Mouse (Mus musculus) lung, postnatal 0 days (tissue): ENCODE measurements around the gene Sspo. TPM values are rescaled to one million over a fixed set of nuclear protein-coding genes. Genes with fewer than 3 reads are reported as not detected.

ENCODE experiments used
- ATAC-seq: fragments of 200-750 bp; cut with Nextera tagmentation; 2 replicates; pipeline ENCODE4 v1.8.0; 2017; ENCODE audit warnings: moderate library complexity
- DNase-seq: peaks from one replicate; pipeline ENCODE4 v3.0.0-alpha.2; 2016; ENCODE audit warnings: low spot score
- H3K27ac ChIP-seq: fragments of 300-500 bp; sonication (generic); 2 replicates; pipeline ENCODE4 v1.5.1; 2014; ENCODE audit warnings: antibody characterized with exemption, mild to moderate bottlenecking, low read length, mixed read lengths
- H3K27me3 ChIP-seq: fragments of 300-500 bp; sonication (generic); replicated peaks from 2 replicates; pipeline ENCODE4 v1.6.1; 2014; ENCODE audit warnings: low read length, mixed read lengths; ENCODE audit not compliant: insufficient read depth
- H3K36me3 ChIP-seq: fragments of 300-500 bp; sonication (generic); 2 replicates; pipeline ENCODE4 v1.6.1; 2014; ENCODE audit warnings: low read length, mixed read lengths; ENCODE audit not compliant: insufficient read depth
- H3K4me1 ChIP-seq: fragments of 300-500 bp; sonication (generic); 2 replicates; pipeline ENCODE4 v1.6.1; 2014; ENCODE audit warnings: antibody characterized with exemption, low read depth, low read length, mixed read lengths; ENCODE audit not compliant: insufficient read depth
- H3K4me2 ChIP-seq: fragments of 300-500 bp; sonication (generic); replicated peaks from 2 replicates; pipeline ENCODE4 v1.6.1; 2014; ENCODE audit warnings: low read depth, mild to moderate bottlenecking, low read length, moderate library complexity, mixed read lengths
- H3K4me3 ChIP-seq: fragments of 300-500 bp; sonication (generic); 2 replicates; pipeline ENCODE4 v1.5.1; 2014; ENCODE audit warnings: low read depth, low read length
- H3K9ac ChIP-seq: fragments of 300-500 bp; sonication (generic); replicated peaks from 2 replicates; pipeline ENCODE4 v1.6.1; 2014; ENCODE audit warnings: low read depth, mild to moderate bottlenecking
- H3K9me3 ChIP-seq: fragments of 300-500 bp; sonication (generic); 2 replicates; pipeline ENCODE4 v1.6.1; 2016; ENCODE audit warnings: low read length, mixed read lengths
- CTCF ChIP-seq: IDR thresholded peaks from 2 replicates; pipeline ENCODE4 v1.5.1; 2016; ENCODE audit warnings: antibody characterized with exemption, mild to moderate bottlenecking
- EP300 ChIP-seq: IDR thresholded peaks from 2 replicates; pipeline ENCODE4 v1.6.1; 2016; ENCODE audit warnings: antibody characterized with exemption, mild to moderate bottlenecking, control low read depth
- WGBS: fragments of 180-500 bp; shearing (Covaris S2); extraction: QIAGEN DNeasy Blood & Tissue Kit; methylation state at CpG from one replicate; pipeline ENCODE4 v1.1.7; 2014; 5-methylcytosine and 5-hydroxymethylcytosine counted together
- polyA plus RNA-seq: library from polyadenylated mRNA; unstranded; fragments of >200 nt; fragmentation: Nextera tagmentation; extraction: Ambion mirVana; gene quantifications from 2 replicates; pipeline ENCODE4 v1.2.1, GENCODE M21; 2015

Sspo gene
- polyA plus RNA-seq, 1 experiment from 2014 or later, result 0.64 TPM

DNA sequence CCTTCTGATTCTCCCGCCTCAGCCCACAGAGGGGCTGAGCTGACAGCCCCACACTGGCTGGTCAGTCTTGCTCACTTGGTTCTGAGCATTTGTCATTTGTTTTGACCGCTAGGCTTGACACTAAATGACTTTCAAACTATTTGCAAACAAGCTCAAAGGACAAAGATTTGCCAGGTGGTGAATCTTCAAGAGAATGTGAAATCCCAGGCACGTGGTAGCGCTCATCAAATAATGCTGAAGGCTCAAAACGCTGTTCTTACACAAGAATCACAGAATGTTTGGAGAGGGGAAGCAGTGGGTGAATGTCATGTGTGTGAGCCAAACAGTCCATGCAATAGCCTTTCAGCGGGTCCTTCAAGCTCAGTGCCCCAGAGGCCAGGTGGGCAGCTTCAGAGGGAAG, 13.4 kb upstream of the Sspo start:
- TF ChIP-seq CTCF (no peak), EP300 (no peak)
- peaks cover 6% of the 10 kb centered on the region; the same call in 1 of the 2 replicates for H3K4me1 ChIP-seq

DNA sequence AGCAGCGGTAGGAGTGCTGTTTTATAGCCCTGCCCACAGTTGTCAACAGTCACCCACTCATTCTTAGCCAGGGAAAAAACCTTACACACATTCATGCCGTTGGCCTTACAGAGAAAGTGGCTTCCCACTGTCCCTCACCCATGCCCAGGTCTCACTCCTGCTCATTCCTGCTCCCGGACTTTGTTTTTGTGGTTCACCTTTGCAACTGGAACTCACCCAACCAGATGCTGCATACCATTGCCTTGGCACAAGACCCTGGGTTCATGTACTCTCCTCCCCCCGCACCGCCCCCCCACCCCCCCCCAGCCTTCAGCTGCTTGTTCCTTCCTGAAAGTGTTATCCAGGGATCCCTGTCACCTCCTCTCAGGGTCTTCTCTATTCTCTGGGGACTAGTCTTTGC, 12.9 kb upstream of the Sspo start:
- no peak overlapping the region for H3K4me3 ChIP-seq
- no peak overlapping the region for H3K9ac ChIP-seq
- H3K36me3 ChIP-seq, result peaks cover 15% of the 10 kb centered on the region
- WGBS, result 36% methylated on average over 5 of the region's 5 CpGs
- H3K4me1 ChIP-seq, result peaks cover 6% of the 10 kb centered on the region; the same call in 1 of the 2 replicates
- DNase-seq (no peak), ATAC-seq (peak; percentile 8; the same call in 1 of the 2 replicates)
- no peaks in the 10 kb centered on the region for H3K9me3 ChIP-seq
- H3K27ac ChIP-seq, result 0 out of 2 replicates have a peak overlapping the region, but pooled peaks have one; percentile 5
- no peaks in the 10 kb centered on the region for H3K27me3 ChIP-seq
- no peak overlapping the region for H3K4me2 ChIP-seq
- no peak for TF ChIP-seq CTCF

More for the DNA sequence above, 13.4 kb upstream of the Sspo start:
- Histone ChIP-seq H3K4me2 (no peak overlapping the region), H3K36me3 (peaks cover 15% of the 10 kb centered on the region), H3K27ac (0 out of 2 replicates have a peak overlapping the region, but pooled peaks have one; percentile 5), H3K9ac (no peak overlapping the region), H3K27me3 (no peaks in the 10 kb centered on the region), H3K4me3 (no peak overlapping the region), H3K9me3 (no peaks in the 10 kb centered on the region)
- WGBS, result 46% methylated on average over 6 of the region's 6 CpGs
- DNase-seq, result peak; percentile 37
- peak; percentile 21; the same call in 1 of the 2 replicates for ATAC-seq

DNA sequence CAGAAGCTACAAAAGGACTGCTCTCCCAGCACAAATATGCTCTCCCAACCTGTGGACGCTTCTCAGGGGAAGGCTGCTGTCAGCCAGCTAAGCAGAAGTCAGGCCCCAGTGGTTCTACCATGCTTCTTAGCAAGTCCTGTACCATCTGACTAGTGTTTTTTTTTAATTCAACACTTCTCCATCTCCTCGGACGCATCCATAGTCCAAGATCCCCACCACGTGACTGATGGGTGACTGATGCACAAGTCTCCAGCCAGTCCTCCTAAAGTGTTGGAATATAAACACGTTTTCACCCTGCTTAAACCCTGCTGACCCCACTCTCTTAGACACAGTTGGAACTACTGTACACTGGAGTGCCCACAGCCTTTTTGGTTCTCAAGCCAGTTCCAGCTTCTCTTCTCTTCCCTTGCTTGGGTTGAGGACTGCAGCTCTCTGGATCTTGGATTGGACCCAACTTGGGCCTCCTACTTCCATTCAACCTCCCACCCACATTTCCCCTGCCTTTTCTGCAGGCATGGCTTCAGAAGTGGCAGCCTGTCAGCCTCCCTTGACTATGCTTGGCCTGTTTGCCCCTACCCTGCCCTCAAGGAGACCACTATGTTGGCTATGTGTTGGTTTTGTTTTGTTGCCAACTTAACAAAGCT, 12.2 kb upstream of the Sspo start:
- H3K4me2 ChIP-seq, result no peak overlapping the region
- no peaks in the 10 kb centered on the region for H3K9me3 ChIP-seq
- H3K36me3 ChIP-seq, result peaks cover 16% of the 10 kb centered on the region
- no peak for TF ChIP-seq EP300
- TF ChIP-seq CTCF, result no peak
- H3K27ac ChIP-seq, result 0 out of 2 replicates have a peak overlapping the region, but pooled peaks have one; percentile 10
- WGBS, result 54% methylated on average over 5 of the region's 5 CpGs
- H3K4me3 ChIP-seq, result no peak overlapping the region
- no peaks in the 10 kb centered on the region for H3K27me3 ChIP-seq
- peaks cover 6% of the 10 kb centered on the region; the same call in 1 of the 2 replicates for H3K4me1 ChIP-seq
- ATAC-seq (no peak), DNase-seq (no peak)
- H3K9ac ChIP-seq, result no peak overlapping the region

DNA sequence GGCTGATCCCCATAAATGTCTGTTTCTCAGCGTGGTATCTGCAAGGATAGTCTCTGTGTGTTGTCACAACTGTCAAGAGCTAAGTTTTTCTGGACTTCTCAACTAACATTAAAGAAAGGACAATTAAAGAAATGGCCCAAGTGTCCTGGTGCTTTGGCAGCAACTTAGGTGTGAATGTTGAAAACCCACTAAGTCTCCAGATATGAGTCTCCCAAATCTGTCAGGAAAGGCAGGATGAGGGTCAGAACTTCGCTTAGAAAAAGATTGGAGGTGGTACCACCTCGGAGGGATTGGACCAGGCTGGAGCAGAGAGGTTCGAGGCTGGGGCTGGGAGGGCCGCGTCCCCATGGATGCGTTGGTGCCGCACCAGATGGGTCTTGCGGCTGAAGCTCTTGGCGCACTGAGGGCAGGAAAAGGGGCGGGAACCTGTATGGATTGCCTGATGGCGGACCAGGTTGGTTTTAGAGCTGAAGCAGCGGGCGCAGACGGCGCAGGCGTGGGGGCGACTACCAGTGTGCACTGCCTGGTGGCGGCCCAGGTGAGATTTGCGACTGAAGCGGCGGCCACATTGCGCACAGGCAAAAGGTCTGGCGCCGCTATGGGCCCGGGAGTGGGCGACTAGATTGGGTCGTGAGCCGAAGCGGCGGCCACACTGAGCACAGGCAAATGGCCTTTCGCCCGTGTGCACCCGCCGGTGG, 10.2 kb upstream of the Sspo start:
- no peaks in the 10 kb centered on the region for H3K9me3 ChIP-seq
- no peak for DNase-seq
- no peak overlapping the region for H3K4me3 ChIP-seq
- no peak overlapping the region for H3K9ac ChIP-seq
- no peak overlapping the region for H3K4me2 ChIP-seq
- no peak for ATAC-seq
- no peaks in the 10 kb centered on the region for H3K27me3 ChIP-seq
- no peak for TF ChIP-seq EP300
- no peak for TF ChIP-seq CTCF
- H3K27ac ChIP-seq, result no peak overlapping the region
- 83% methylated on average over 35 of the region's 35 CpGs for WGBS
- H3K4me1 ChIP-seq, result peaks cover 6% of the 10 kb centered on the region; the same call in 1 of the 2 replicates
- peaks cover 33% of the 10 kb centered on the region for H3K36me3 ChIP-seq

DNA sequence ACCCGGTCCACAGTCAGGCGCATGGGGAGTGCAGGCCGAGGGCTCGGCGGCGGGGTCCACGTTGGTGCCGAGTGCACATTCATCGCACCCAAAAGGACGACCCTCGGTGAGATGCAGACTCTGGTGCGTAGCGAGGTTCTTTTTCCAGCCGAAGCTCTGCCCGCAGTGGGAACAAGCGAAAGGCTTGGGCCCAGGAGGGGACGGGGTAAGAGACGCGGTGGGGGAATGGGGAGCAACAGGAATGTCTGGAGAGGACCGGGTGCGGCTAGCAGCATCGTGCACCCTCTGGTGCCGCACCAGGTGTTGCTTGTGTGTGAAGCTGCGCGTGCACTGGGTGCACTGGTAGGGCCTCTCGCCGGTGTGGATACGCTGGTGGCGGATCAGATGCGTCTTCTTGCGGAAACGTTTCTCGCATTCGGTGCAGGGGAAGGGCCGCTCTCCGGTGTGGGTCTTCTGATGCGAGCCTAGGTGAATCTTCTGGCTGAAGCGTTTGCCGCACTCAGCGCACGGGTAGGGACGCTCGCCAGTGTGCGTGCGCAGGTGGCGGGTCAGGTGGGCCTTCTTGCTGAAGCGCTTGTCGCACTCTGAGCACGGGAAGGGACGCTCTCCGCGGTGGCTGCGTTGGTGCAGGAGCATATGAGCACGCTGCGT, 9.4 kb upstream of the Sspo start:
- no peak overlapping the region for H3K9ac ChIP-seq
- 67% methylated on average over 55 of the region's 55 CpGs for WGBS
- H3K9me3 ChIP-seq, result no peaks in the 10 kb centered on the region
- H3K36me3 ChIP-seq, result peaks cover 33% of the 10 kb centered on the region
- H3K4me3 ChIP-seq, result no peak overlapping the region
- no peak for ATAC-seq
- DNase-seq, result no peak
- peaks cover 6% of the 10 kb centered on the region; the same call in 1 of the 2 replicates for H3K4me1 ChIP-seq
- no peak overlapping the region for H3K27ac ChIP-seq
- TF ChIP-seq CTCF (no peak), EP300 (no peak)
- no peaks in the 10 kb centered on the region for H3K27me3 ChIP-seq
- H3K4me2 ChIP-seq, result no peak overlapping the region

DNA sequence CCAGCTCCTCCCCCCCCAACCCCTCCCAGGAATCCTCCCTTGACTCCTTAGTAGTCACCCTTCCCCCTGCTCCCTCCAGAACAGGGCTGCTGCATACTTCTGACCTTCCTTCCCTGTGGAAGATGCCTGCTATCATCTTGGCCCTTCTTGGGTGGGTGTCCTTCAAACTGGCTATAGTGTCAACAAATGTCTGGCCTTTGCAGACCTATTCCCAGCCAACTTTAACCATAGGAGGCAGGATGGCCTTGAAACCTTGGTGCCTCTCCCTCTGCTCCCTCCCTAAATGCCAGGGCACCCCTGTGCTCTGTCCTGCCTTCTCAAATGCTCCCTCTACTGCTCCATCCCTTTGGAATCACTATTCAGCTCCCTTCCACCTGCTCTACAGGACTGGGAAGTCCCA, 8.4 kb upstream of the Sspo start:
- Histone ChIP-seq H3K36me3 (peaks cover 33% of the 10 kb centered on the region), H3K9me3 (no peaks in the 10 kb centered on the region), H3K27me3 (no peaks in the 10 kb centered on the region), H3K4me1 (peaks cover 5% of the 10 kb centered on the region; the same call in 1 of the 2 replicates), H3K4me3 (no peak overlapping the region), H3K4me2 (no peak overlapping the region), H3K27ac (no peak overlapping the region), H3K9ac (no peak overlapping the region)
- ATAC-seq, result no peak
- no peak for DNase-seq
- TF ChIP-seq EP300 (no peak), CTCF (no peak)
